Mouse (Mus musculus): ENCODE results near the gene Tent4a. TPM values are rescaled to one million over a fixed set of nuclear protein-coding genes. Genes with fewer than 3 reads are reported as not detected.

The Tent4a gene
- total and polyA plus RNA-seq, 3 experiments = 8.1 to 12.7 (median 11.0) TPM

- peaks cover 19% of the 10 kb centered on the region for H3K4me1 ChIP-seq (ENCODE audit: control insufficient read depth, insufficient read depth, low read length)
- no peaks in the 10 kb centered on the region for H3K27me3 ChIP-seq (ENCODE audit: control insufficient read depth, insufficient read depth, low read length)
- H3K36me3 ChIP-seq (ENCODE audit: control insufficient read depth, insufficient read depth, low read length) = no peaks in the 10 kb centered on the region
- H3K9ac ChIP-seq (ENCODE audit: low read depth, low read length) = no peak overlapping the region
- no peak overlapping the region for H3K4me3 ChIP-seq
- 63% methylated on average over 2 of the region's 2 CpGs for WGBS
- peaks cover 4% of the 10 kb centered on the region for H3K79me2 ChIP-seq (replicated peaks; ENCODE audit: control insufficient read depth, insufficient read depth, low read length)
- no peak for DNase-seq
- no peak for TF ChIP-seq CTCF (IDR thresholded peaks at IDR 0.05)
- no peak for TF ChIP-seq EP300 (IDR thresholded peaks at IDR 0.05; ENCODE audit: insufficient read depth, low read depth, low read length)
- TF ChIP-seq POLR2A (IDR thresholded peaks at IDR 0.05; ENCODE audit: insufficient read depth, low read depth, low read length) = no peak
- H3K27ac ChIP-seq = no peak overlapping the region
- intact Hi-C loops (cut with DNase I) = no loop called here
Measured at GRCm38 (mm10) chr13:69524158-69524530, 10.3 kb downstream of the Tent4a start.

GRCm38 (mm10) chr13:69523444-69524157 is 10.8 kb downstream of the Tent4a start:
- peaks cover 16% of the 10 kb centered on the region for H3K4me1 ChIP-seq (ENCODE audit: control insufficient read depth, insufficient read depth, low read length)
- H3K27ac ChIP-seq = no peak overlapping the region
- H3K4me3 ChIP-seq = no peak overlapping the region
- peaks cover 4% of the 10 kb centered on the region for H3K79me2 ChIP-seq (replicated peaks; ENCODE audit: control insufficient read depth, insufficient read depth, low read length)
- no peaks in the 10 kb centered on the region for H3K27me3 ChIP-seq (ENCODE audit: control insufficient read depth, insufficient read depth, low read length)
- H3K9ac ChIP-seq (ENCODE audit: low read depth, low read length) = no peak overlapping the region
- intact Hi-C loops (cut with DNase I) = no loop called here
- no peaks in the 10 kb centered on the region for H3K36me3 ChIP-seq (ENCODE audit: control insufficient read depth, insufficient read depth, low read length)
- DNase-seq = no peak
- TF ChIP-seq POLR2A (IDR thresholded peaks at IDR 0.05; ENCODE audit: insufficient read depth, low read depth, low read length) (no peak), EP300 (IDR thresholded peaks at IDR 0.05; ENCODE audit: insufficient read depth, low read depth, low read length) (no peak), CTCF (IDR thresholded peaks at IDR 0.05) (no peak)
- 71% methylated on average over 14 of the region's 14 CpGs for WGBS

GRCm38 (mm10) chr13:69522161-69522791 is 12.1 kb downstream of the Tent4a start:
- TF ChIP-seq POLR2A (IDR thresholded peaks at IDR 0.05; ENCODE audit: insufficient read depth, low read depth, low read length) (no peak), CTCF (IDR thresholded peaks at IDR 0.05) (no peak), EP300 (IDR thresholded peaks at IDR 0.05; ENCODE audit: insufficient read depth, low read depth, low read length) (no peak)
- H3K36me3 ChIP-seq (ENCODE audit: control insufficient read depth, insufficient read depth, low read length) = no peaks in the 10 kb centered on the region
- H3K27ac ChIP-seq = no peak overlapping the region
- H3K79me2 ChIP-seq (replicated peaks; ENCODE audit: control insufficient read depth, insufficient read depth, low read length) = peaks cover 4% of the 10 kb centered on the region
- no peaks in the 10 kb centered on the region for H3K27me3 ChIP-seq (ENCODE audit: control insufficient read depth, insufficient read depth, low read length)
- no peak for DNase-seq
- H3K4me1 ChIP-seq (ENCODE audit: control insufficient read depth, insufficient read depth, low read length) = peaks cover 14% of the 10 kb centered on the region
- intact Hi-C loops (cut with DNase I) = no loop called here
- no peak overlapping the region for H3K9ac ChIP-seq (ENCODE audit: low read depth, low read length)
- H3K4me3 ChIP-seq = no peak overlapping the region
- 78% methylated on average over 1 of the region's 1 CpGs for WGBS

GRCm38 (mm10) chr13:69519137-69519536 is 15.3 kb downstream of the Tent4a start:
- TF ChIP-seq CTCF (IDR thresholded peaks at IDR 0.05) = no peak
- no peak for TF ChIP-seq EP300 (IDR thresholded peaks at IDR 0.05; ENCODE audit: insufficient read depth, low read depth, low read length)
- TF ChIP-seq POLR2A (IDR thresholded peaks at IDR 0.05; ENCODE audit: insufficient read depth, low read depth, low read length) = no peak
- no peak overlapping the region for H3K9ac ChIP-seq (ENCODE audit: low read depth, low read length)
- H3K79me2 ChIP-seq (replicated peaks; ENCODE audit: control insufficient read depth, insufficient read depth, low read length) = peaks cover 4% of the 10 kb centered on the region
- H3K4me1 ChIP-seq (ENCODE audit: control insufficient read depth, insufficient read depth, low read length) = peaks cover 8% of the 10 kb centered on the region
- no peaks in the 10 kb centered on the region for H3K27me3 ChIP-seq (ENCODE audit: control insufficient read depth, insufficient read depth, low read length)
- intact Hi-C loops (cut with DNase I) = no loop called here
- H3K27ac ChIP-seq = no peak overlapping the region
- no peaks in the 10 kb centered on the region for H3K36me3 ChIP-seq (ENCODE audit: control insufficient read depth, insufficient read depth, low read length)
- no peak overlapping the region for H3K4me3 ChIP-seq
- DNase-seq = no peak
- 82% methylated on average over 6 of the region's 6 CpGs for WGBS

DNA sequence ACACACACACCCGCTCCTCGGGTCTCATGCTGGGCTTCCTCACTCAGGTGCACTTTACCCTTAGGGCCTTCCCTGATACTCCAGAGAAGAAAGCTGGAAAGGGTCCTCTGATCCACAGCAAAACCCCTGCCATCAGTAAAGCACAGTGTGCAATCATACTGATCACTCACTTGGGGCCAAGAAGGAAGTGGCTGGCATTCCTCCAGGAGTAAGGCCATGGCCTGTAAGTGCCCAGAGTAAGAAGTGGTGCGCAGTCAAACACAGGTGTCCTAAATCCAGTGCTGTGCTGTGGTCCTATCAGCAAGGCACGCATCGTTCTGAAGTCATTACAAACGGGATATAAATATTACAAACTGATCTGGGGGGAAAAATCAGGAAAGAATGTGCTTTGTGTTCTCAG is 17.0 kb downstream of the Tent4a start:
- intact Hi-C loops (cut with DNase I) = loop anchor here (2.0 kb wide), 1 partner anchor 13 kb away; no protein-coding TSS in a partner anchor
- Histone ChIP-seq H3K27ac (no peak overlapping the region), H3K4me3 (no peak overlapping the region), H3K36me3 (ENCODE audit: control insufficient read depth, insufficient read depth, low read length) (no peaks in the 10 kb centered on the region), H3K9ac (ENCODE audit: low read depth, low read length) (no peak overlapping the region), H3K4me1 (ENCODE audit: control insufficient read depth, insufficient read depth, low read length) (peaks cover 6% of the 10 kb centered on the region), H3K27me3 (ENCODE audit: control insufficient read depth, insufficient read depth, low read length) (no peaks in the 10 kb centered on the region), H3K79me2 (replicated peaks; ENCODE audit: control insufficient read depth, insufficient read depth, low read length) (peaks cover 2% of the 10 kb centered on the region)
- 25% methylated on average over 6 of the region's 6 CpGs for WGBS
- no peak for DNase-seq
- TF ChIP-seq CTCF (IDR thresholded peaks at IDR 0.05) (no peak), EP300 (IDR thresholded peaks at IDR 0.05; ENCODE audit: insufficient read depth, low read depth, low read length) (no peak), POLR2A (IDR thresholded peaks at IDR 0.05; ENCODE audit: insufficient read depth, low read depth, low read length) (no peak)

DNA sequence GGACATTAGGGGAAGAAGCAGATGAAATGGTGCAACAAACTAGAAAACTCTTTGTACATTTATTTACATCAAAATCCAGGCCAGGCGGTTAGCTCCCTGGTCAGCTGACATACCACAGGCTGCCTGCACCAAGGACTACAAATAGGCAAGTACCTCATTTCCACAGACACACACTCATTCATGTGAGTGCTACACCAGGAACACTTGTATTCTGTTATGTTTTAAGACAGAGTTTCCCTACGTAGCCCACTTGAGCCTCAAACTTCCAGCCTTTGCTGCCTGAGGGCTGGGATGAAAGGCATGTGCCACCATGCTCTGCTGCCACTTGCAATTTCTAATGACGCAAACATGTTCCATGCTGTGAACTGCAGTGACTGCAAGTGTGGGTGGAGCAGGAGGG is 19.3 kb downstream of the Tent4a start:
- intact Hi-C loops (cut with DNase I) = no loop called here
- Histone ChIP-seq H3K4me3 (no peak overlapping the region), H3K79me2 (replicated peaks; ENCODE audit: control insufficient read depth, insufficient read depth, low read length) (peaks cover 2% of the 10 kb centered on the region), H3K27ac (no peak overlapping the region), H3K27me3 (ENCODE audit: control insufficient read depth, insufficient read depth, low read length) (no peaks in the 10 kb centered on the region), H3K36me3 (ENCODE audit: control insufficient read depth, insufficient read depth, low read length) (no peaks in the 10 kb centered on the region), H3K9ac (ENCODE audit: low read depth, low read length) (no peak overlapping the region), H3K4me1 (ENCODE audit: control insufficient read depth, insufficient read depth, low read length) (peaks cover 4% of the 10 kb centered on the region)
- WGBS = 86% methylated on average over 3 of the region's 3 CpGs
- DNase-seq = no peak
- TF ChIP-seq EP300 (IDR thresholded peaks at IDR 0.05; ENCODE audit: insufficient read depth, low read depth, low read length) (no peak), POLR2A (IDR thresholded peaks at IDR 0.05; ENCODE audit: insufficient read depth, low read depth, low read length) (no peak), CTCF (IDR thresholded peaks at IDR 0.05) (no peak)

Measured in heart, adult 2 months (tissue).